Mouse (Mus musculus): ENCODE measurements around the gene 1810049J17Rik. TPM values are rescaled to one million over a fixed set of nuclear protein-coding genes. Genes with fewer than 3 reads are reported as not detected.

The 1810049J17Rik gene
- polyA plus RNA-seq, 1 experiment from 2014 or later = not detected

DNA sequence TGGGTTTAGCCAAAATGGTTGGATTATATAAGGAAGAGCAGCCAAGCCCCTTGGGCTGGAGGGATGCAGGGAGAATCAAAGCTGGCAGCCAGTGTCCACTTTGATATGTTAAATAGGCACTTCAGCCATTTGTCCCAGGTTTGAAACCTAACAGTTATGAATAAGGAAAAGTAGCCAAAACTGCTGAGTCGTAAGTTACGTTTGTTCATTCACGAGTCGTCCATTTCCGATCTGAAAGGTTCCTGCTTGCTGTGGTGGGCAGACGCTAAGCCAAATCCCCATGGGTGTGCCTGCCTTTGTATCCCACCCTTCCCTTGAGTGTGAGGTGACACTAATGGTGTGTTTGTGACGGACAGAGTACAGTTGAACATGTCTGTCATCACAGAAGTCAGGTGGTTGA is 10.2 kb downstream of the 1810049J17Rik start:
- Histone ChIP-seq H3K4me2 (no peak overlapping the region), H3K4me3 (ENCODE audit: low read depth, low read length) (no peak overlapping the region), H3K9me3 (replicated peaks; ENCODE audit: control insufficient read depth, low read length) (no peaks in the 10 kb centered on the region), H3K27ac (ENCODE audit: low read depth, low read length) (no peak overlapping the region), H3K36me3 (ENCODE audit: control insufficient read depth, insufficient read depth, low read length) (no peaks in the 10 kb centered on the region), H3K9ac (ENCODE audit: low read depth, low read length) (no peak overlapping the region), H3K27me3 (ENCODE audit: control insufficient read depth, insufficient read depth, low read length) (no peaks in the 10 kb centered on the region), H3K4me1 (ENCODE audit: control insufficient read depth, insufficient read depth, low read length) (no peaks in the 10 kb centered on the region)
- 77% methylated on average over 7 of the region's 7 CpGs for WGBS (ENCODE audit: insufficient replicate concordance)
- no peak for ATAC-seq (replicated peaks; ENCODE audit: insufficient number of reproducible peaks, low FRiP score, low TSS enrichment)

DNA sequence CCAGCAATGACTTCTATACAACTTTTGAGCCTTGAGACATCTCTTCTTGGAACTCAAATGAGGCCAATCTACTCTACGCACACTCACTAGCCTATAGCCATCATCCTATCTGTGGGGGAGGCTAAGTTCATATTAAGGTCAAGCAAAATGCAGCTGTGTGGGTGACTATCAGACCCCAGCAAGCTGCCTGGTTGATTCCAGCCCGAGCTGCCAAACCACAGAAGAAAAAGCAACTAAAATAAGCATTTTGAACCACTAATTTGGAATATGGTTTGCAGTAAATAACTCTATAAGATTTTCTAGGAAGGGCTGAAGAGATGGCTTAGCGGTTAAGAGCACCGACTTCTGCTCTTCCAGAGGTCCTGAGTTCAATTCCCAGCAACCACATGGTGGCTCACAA is 11.0 kb downstream of the 1810049J17Rik start:
- Histone ChIP-seq H3K27me3 (ENCODE audit: control insufficient read depth, insufficient read depth, low read length) (no peaks in the 10 kb centered on the region), H3K4me1 (ENCODE audit: control insufficient read depth, insufficient read depth, low read length) (no peaks in the 10 kb centered on the region), H3K9ac (ENCODE audit: low read depth, low read length) (no peak overlapping the region), H3K9me3 (replicated peaks; ENCODE audit: control insufficient read depth, low read length) (no peaks in the 10 kb centered on the region), H3K4me3 (ENCODE audit: low read depth, low read length) (no peak overlapping the region), H3K4me2 (no peak overlapping the region), H3K27ac (ENCODE audit: low read depth, low read length) (no peak overlapping the region), H3K36me3 (ENCODE audit: control insufficient read depth, insufficient read depth, low read length) (no peaks in the 10 kb centered on the region)
- WGBS (ENCODE audit: insufficient replicate concordance) = 72% methylated on average over 4 of the region's 4 CpGs
- ATAC-seq (replicated peaks; ENCODE audit: insufficient number of reproducible peaks, low FRiP score, low TSS enrichment) = no peak

DNA sequence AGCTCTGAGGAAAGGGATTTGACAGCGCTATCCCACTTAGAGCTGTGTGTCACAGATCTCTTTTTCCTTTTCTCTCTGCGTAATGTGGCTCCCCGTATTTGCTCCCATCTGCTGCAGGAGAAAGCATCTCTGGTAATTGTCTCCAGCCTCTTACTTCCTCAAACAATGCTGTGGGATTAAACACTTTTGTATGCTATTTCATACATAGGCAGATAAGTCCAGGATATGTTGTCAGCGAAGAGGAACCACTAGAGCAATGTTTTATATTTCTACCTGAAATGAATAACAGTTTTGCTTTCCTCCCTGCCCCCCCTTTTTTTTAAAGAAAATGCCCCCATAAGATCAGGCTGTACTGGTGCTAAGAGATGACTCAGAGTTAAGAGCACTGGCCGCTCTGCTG is 13.2 kb downstream of the 1810049J17Rik start:
- no peak overlapping the region for H3K4me3 ChIP-seq (ENCODE audit: low read depth, low read length)
- no peak overlapping the region for H3K4me2 ChIP-seq
- H3K4me1 ChIP-seq (ENCODE audit: control insufficient read depth, insufficient read depth, low read length) = no peaks in the 10 kb centered on the region
- no peaks in the 10 kb centered on the region for H3K9me3 ChIP-seq (replicated peaks; ENCODE audit: control insufficient read depth, low read length)
- H3K9ac ChIP-seq (ENCODE audit: low read depth, low read length) = no peak overlapping the region
- no peaks in the 10 kb centered on the region for H3K27me3 ChIP-seq (ENCODE audit: control insufficient read depth, insufficient read depth, low read length)
- no peaks in the 10 kb centered on the region for H3K36me3 ChIP-seq (ENCODE audit: control insufficient read depth, insufficient read depth, low read length)
- ATAC-seq (replicated peaks; ENCODE audit: insufficient number of reproducible peaks, low FRiP score, low TSS enrichment) = no peak
- H3K27ac ChIP-seq (ENCODE audit: low read depth, low read length) = no peak overlapping the region
- WGBS (ENCODE audit: insufficient replicate concordance) = 87% methylated on average over 5 of the region's 5 CpGs

DNA sequence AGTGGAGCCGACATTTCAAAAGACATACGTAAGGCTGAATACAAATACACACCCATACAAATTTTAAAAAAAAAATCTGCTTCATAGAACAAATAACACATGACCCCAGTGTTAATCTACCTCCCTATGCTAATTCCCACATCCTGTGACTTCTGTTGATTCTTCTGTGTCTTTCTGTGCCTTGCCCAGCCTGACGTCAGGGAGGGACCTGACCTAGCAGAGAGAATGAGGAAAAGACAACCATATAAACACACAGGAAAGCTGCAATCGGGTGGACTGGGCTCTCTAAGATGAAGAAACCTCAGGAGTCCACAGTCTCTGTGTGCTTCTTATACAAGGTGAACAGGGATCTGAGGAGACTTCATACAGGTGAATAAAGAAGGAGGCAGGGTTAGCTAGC is 14.6 kb downstream of the 1810049J17Rik start:
- Histone ChIP-seq H3K4me1 (ENCODE audit: control insufficient read depth, insufficient read depth, low read length) (no peaks in the 10 kb centered on the region), H3K9ac (ENCODE audit: low read depth, low read length) (no peak overlapping the region), H3K27ac (ENCODE audit: low read depth, low read length) (no peak overlapping the region), H3K36me3 (ENCODE audit: control insufficient read depth, insufficient read depth, low read length) (no peaks in the 10 kb centered on the region), H3K4me3 (ENCODE audit: low read depth, low read length) (no peak overlapping the region), H3K9me3 (replicated peaks; ENCODE audit: control insufficient read depth, low read length) (no peaks in the 10 kb centered on the region), H3K4me2 (no peak overlapping the region), H3K27me3 (ENCODE audit: control insufficient read depth, insufficient read depth, low read length) (no peaks in the 10 kb centered on the region)
- no peak for ATAC-seq (replicated peaks; ENCODE audit: insufficient number of reproducible peaks, low FRiP score, low TSS enrichment)
- WGBS (ENCODE audit: insufficient replicate concordance) = 71% methylated on average over 4 of the region's 4 CpGs

DNA sequence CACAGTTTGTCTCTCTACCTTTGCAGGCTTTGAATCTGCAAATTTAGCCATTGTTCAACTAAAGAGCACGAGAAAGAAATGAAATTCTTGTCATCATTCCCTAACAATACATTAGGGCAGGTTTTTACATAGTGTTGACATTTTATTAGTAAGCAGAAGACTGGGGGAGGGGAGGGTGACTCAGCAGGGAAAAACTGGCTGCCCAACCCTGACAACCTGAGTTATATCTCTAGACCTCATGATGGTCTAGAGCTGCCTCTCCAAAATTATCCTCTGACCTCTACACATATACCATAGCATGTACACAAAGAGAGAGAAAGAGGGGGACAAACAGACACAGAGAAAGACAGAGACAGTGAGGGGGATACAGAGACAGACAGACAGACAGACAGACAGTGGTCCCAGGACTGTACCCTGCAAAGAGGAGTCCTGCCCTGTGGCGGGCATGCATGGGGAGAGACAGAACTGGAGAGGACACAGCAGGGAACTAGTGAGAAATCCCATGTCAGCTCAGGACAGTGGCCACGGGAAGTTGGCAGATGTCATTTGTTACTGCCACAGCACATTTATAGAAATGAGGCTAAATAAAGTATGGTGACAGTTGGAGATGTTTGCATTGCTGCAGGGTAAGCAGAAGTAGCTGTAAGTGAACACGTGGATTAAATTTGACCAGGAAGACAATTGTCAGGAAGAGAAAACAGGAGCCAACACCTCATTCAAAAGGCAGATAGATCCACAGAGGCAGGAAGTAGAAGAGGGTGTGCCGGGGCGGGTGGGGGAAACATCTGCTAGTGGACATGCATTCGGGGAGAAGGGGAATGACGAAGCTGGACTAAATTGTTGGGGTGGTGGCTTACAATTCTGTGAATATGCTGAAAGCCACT is 15.3 kb downstream of the 1810049J17Rik start:
- Histone ChIP-seq H3K27me3 (ENCODE audit: control insufficient read depth, insufficient read depth, low read length) (no peaks in the 10 kb centered on the region), H3K4me1 (ENCODE audit: control insufficient read depth, insufficient read depth, low read length) (no peaks in the 10 kb centered on the region), H3K9ac (ENCODE audit: low read depth, low read length) (no peak overlapping the region), H3K9me3 (replicated peaks; ENCODE audit: control insufficient read depth, low read length) (no peaks in the 10 kb centered on the region), H3K27ac (ENCODE audit: low read depth, low read length) (no peak overlapping the region), H3K36me3 (ENCODE audit: control insufficient read depth, insufficient read depth, low read length) (no peaks in the 10 kb centered on the region), H3K4me3 (ENCODE audit: low read depth, low read length) (no peak overlapping the region), H3K4me2 (no peak overlapping the region)
- 39% methylated on average over 8 of the region's 8 CpGs for WGBS (ENCODE audit: insufficient replicate concordance)
- ATAC-seq (replicated peaks; ENCODE audit: insufficient number of reproducible peaks, low FRiP score, low TSS enrichment) = peak; percentile 69

DNA sequence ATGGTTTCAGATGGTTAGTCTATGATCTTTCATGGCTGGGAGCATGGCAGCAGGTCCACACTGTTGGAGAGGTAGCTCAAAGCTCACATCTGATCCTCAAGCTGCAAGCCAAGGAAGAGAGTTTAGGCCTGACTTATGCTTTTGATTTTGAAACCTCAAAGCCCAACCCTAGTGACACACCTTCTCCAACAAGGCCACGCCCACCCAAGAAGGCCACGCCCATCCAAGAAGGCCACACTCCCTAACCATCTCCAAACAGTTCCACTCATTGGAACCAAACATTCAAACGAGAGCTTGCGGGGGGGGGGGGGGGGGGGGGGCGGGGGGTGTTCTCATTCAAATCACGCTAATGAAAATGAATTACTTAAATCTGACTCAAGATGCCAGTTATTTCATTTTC is 19.9 kb downstream of the 1810049J17Rik start:
- H3K36me3 ChIP-seq (ENCODE audit: control insufficient read depth, insufficient read depth, low read length) = no peaks in the 10 kb centered on the region
- no peak overlapping the region for H3K4me3 ChIP-seq (ENCODE audit: low read depth, low read length)
- 63% methylated on average over 5 of the region's 6 CpGs for WGBS (ENCODE audit: insufficient replicate concordance)
- ATAC-seq (replicated peaks; ENCODE audit: insufficient number of reproducible peaks, low FRiP score, low TSS enrichment) = no peak
- H3K27me3 ChIP-seq (ENCODE audit: control insufficient read depth, insufficient read depth, low read length) = no peaks in the 10 kb centered on the region
- H3K4me2 ChIP-seq = no peak overlapping the region
- H3K4me1 ChIP-seq (ENCODE audit: control insufficient read depth, insufficient read depth, low read length) = no peaks in the 10 kb centered on the region
- no peak overlapping the region for H3K27ac ChIP-seq (ENCODE audit: low read depth, low read length)
- no peaks in the 10 kb centered on the region for H3K9me3 ChIP-seq (replicated peaks; ENCODE audit: control insufficient read depth, low read length)
- no peak overlapping the region for H3K9ac ChIP-seq (ENCODE audit: low read depth, low read length)

DNA sequence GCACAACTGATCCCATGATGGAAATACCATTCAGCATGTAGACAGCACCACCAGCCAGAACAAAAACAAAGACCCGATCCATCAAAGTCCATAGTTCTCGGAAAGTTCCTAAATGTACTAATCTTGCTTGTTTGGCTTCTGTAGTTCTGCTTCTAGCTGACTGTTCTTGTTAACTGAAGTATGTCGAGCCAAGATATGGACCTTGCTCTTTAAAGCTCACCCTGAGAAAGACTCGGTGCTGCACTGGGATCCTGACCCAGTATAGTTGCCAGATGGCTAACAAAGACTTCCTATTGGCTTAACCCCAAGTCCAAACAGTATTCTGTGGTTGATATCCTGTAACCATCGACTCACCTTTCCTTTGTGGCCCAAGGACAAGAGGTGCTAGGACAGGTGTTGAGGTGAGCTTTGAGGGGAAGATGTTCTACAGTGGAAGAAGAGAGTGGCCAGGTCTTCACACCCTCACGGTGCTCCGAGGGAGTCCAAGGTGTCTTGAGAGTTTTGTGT is 23.4 kb downstream of the 1810049J17Rik start:
- Histone ChIP-seq H3K4me3 (ENCODE audit: low read depth, low read length) (no peak overlapping the region), H3K9me3 (replicated peaks; ENCODE audit: control insufficient read depth, low read length) (no peaks in the 10 kb centered on the region), H3K9ac (ENCODE audit: low read depth, low read length) (no peak overlapping the region), H3K36me3 (ENCODE audit: control insufficient read depth, insufficient read depth, low read length) (no peaks in the 10 kb centered on the region), H3K27me3 (ENCODE audit: control insufficient read depth, insufficient read depth, low read length) (no peaks in the 10 kb centered on the region), H3K4me2 (no peak overlapping the region), H3K4me1 (ENCODE audit: control insufficient read depth, insufficient read depth, low read length) (no peaks in the 10 kb centered on the region), H3K27ac (ENCODE audit: low read depth, low read length) (no peak overlapping the region)
- WGBS (ENCODE audit: insufficient replicate concordance) = 77% methylated on average over 7 of the region's 7 CpGs
- no peak for ATAC-seq (replicated peaks; ENCODE audit: insufficient number of reproducible peaks, low FRiP score, low TSS enrichment)

DNA sequence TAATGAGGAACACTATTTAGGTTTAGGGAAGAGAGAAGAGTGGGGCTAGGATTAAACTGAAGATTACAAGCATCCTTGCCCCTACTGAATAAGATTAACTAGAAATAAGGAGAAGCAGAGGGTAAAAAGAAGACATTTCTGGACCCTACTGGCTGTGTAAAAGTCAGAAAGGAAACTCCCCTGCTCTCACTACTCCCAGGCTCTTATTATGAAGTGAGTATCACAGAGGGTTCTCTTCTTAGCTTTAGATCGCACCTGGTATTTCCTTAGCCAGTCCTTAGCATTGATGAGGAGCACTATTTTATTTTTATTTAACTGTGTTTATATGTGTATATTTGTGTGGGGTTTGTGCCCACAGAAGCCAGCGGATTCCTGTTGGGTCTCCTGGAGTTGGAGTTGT is 25.5 kb downstream of the 1810049J17Rik start:
- Histone ChIP-seq H3K36me3 (ENCODE audit: control insufficient read depth, insufficient read depth, low read length) (no peaks in the 10 kb centered on the region), H3K9me3 (replicated peaks; ENCODE audit: control insufficient read depth, low read length) (no peaks in the 10 kb centered on the region), H3K4me3 (ENCODE audit: low read depth, low read length) (no peak overlapping the region), H3K27me3 (ENCODE audit: control insufficient read depth, insufficient read depth, low read length) (no peaks in the 10 kb centered on the region), H3K4me1 (ENCODE audit: control insufficient read depth, insufficient read depth, low read length) (no peaks in the 10 kb centered on the region), H3K4me2 (no peak overlapping the region), H3K27ac (ENCODE audit: low read depth, low read length) (no peak overlapping the region), H3K9ac (ENCODE audit: low read depth, low read length) (no peak overlapping the region)
- 57% methylated on average over 2 of the region's 2 CpGs for WGBS (ENCODE audit: insufficient replicate concordance)
- ATAC-seq (replicated peaks; ENCODE audit: insufficient number of reproducible peaks, low FRiP score, low TSS enrichment) = no peak

DNA sequence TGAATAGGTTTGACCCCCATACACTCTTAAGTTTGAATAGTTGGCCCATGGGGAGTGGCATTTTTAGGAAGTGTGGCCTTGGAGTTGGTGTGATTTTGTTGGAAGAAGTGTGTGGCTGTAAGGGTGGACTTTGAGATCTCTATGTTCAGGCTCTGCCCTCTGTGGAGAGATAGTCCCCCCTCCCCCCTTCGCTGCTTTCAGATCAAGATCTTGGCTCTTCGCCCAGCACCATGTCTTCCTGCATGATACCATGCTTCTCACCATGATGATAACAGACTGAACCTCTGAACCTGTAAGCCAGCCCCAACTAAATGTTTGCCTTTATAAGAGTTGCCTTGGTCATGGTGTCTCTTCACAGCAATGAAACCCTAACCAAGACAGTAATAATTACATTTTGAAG is 29.9 kb downstream of the 1810049J17Rik start:
- no peaks in the 10 kb centered on the region for H3K27me3 ChIP-seq (ENCODE audit: control insufficient read depth, insufficient read depth, low read length)
- H3K4me2 ChIP-seq = no peak overlapping the region
- H3K9ac ChIP-seq (ENCODE audit: low read depth, low read length) = no peak overlapping the region
- H3K9me3 ChIP-seq (replicated peaks; ENCODE audit: control insufficient read depth, low read length) = no peaks in the 10 kb centered on the region
- no peaks in the 10 kb centered on the region for H3K4me1 ChIP-seq (ENCODE audit: control insufficient read depth, insufficient read depth, low read length)
- H3K4me3 ChIP-seq (ENCODE audit: low read depth, low read length) = no peak overlapping the region
- no peak for ATAC-seq (replicated peaks; ENCODE audit: insufficient number of reproducible peaks, low FRiP score, low TSS enrichment)
- H3K36me3 ChIP-seq (ENCODE audit: control insufficient read depth, insufficient read depth, low read length) = no peaks in the 10 kb centered on the region
- WGBS (ENCODE audit: insufficient replicate concordance) = 80% methylated on average over 2 of the region's 2 CpGs
- H3K27ac ChIP-seq (ENCODE audit: low read depth, low read length) = no peak overlapping the region
